Mouse (Mus musculus) thymus, postnatal 14 days (tissue): ENCODE data around the gene Slc16a11.

ENCODE experiments used
- DNase-seq: peaks from one replicate; pipeline ENCODE4 v3.0.0; 2021

Slc16a11 gene

DNA sequence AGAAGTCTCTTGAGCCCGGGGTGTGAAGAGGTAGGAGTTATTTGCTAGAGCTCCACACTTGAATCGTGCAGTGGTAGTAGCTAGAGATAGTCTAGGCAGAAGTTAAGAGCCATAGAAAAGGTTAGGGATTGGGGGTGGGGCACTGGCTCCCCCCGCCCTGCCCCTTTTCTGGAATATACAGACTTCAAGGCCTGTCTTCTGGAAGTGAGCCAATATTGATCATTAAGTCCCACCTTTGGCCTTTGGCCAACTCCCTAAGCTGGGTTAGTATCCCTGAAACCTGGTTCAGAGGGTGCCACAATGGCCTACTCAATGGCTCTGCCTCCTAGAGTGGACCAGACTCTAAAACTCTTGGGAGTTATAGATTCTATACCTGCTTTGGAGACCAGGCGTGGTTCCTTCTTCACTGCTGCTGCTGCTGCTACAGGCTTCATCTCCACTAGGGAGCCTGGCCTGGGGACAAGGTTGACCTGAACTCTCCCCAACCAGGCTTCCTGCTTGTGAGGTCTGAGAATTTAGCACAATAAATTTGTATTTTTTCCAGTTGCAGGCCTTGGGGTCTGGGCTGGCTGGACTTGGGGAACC lies 15.2 kb downstream of the Slc16a11 start:
- no peak for DNase-seq

DNA sequence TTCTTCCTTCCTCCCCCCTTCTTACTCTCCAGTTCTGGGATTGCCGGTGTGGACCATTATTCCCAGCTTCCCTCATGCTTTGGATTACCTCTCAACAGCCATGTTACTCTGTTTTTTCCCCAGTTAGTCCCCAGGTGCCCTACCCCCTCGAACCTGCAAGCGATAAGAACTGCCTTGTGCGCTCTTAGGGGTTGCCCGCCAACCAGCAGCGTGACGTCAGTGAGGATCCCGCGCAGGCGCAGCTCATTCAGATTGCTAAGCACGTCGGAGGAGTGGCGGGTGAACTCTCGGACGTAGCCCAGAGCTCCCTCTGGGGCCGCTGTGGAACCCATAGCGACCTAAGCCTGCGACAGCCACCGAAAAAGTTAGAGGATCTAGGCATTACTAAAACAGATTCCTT lies 16.3 kb downstream of the Slc16a11 start:
- peak; percentile 87 for DNase-seq

DNA sequence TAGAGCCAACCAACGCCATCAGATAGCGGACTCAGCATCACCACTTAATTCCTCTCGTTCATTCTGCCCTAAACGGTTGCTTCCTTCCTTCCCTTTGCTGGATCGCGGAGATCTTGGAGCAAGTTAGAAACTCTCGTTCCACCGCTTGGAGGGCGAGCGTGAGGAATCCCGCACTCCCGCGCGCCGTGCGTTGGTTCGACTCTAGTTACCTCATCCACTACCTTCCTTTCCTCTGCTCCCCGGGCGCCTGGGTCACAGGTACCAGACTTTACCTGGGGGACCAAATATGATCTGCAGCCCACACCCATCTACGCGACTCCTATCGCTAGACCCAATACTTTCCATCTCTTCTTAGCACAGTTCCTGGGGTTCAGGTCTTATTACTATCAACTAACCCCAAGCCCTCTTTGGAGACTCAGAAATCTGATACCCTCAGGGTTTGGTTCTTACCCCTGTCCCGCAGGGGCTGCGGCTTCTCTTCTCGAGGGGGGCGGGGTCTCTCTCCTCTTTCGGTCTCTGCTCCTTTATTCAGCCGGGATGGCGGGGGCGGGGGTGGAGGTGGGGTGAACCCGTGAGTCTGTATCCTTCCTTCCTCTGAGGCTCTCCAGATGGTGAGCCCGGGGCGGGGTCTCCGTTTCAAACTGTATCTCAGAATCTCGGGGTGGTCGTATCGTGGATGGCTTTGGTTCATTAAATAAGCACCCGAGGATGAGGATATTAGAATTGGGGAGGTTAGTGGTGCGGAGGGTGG lies 16.9 kb downstream of the Slc16a11 start, which contains the start of gene Bcl6b:
Gene Bcl6b, minus strand, starts transcription at position 539 of the 751 bp plus-strand sequence.
- peak; percentile 36 for DNase-seq

DNA sequence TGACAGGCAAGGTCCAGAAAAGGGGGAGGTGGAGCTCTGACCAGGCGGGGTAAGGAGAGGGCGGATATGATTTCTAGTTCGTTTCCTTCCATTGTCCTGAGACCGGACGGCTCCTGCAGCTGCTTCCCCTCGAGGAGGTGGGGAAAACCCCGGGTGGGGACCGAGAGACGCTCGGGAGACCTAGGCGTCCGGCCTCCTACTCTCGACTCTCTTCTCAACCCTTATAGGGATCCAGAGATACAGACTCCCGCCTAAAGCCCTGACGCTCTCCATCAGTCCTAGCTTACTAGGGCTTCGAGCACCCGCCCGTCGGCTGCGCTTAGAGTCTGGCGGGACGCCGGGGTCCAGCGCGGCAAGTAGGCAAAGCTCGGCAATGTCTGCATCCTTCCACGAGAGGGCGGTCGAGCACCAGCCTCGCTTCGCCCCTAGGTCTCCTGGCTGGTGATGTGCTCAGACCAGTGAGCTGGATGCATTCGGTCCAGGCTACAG lies 17.7 kb downstream of the Slc16a11 start:
- peak; percentile 86 for DNase-seq

DNA sequence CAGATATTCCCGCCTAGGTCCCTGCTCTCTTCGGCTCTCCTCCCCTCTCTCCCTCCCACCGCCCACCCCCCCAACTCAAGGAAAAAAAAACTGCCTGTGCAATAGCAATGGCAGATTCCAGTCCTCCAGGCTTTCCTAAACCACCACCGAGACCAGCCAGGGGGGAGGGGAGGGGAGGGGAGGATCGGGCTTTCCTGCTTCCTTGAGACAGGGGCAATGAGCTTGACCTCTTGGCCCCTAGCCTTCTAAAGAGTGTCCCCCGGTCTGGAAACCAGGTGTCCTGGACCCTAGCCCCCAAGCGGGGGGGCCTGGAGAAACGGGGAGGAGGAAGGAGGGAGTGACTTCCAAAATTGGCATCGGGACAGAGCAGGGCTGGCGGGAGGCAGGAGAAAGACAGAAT lies 20.0 kb downstream of the Slc16a11 start:
- no peak for DNase-seq

DNA sequence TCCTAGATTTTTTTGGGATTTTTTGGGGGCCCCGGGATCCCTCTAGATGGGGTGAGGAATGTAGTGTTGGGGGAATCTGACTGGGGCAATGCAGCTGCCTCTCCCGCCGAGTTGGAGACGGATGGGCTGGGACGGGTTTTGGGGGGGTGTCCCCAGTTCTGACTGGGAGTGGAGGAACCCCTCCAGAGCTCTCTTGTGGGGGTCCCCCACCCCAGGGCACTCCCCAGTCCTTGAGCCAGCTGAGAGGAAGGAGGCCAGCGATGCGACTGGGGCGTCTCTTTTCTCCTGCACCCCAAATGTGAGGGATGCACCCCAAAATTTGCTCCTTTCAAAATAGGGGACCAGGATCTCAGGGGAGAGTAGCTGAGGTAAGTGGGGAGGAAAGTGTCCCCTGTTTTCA lies 20.5 kb downstream of the Slc16a11 start:
- DNase-seq, result no peak

DNA sequence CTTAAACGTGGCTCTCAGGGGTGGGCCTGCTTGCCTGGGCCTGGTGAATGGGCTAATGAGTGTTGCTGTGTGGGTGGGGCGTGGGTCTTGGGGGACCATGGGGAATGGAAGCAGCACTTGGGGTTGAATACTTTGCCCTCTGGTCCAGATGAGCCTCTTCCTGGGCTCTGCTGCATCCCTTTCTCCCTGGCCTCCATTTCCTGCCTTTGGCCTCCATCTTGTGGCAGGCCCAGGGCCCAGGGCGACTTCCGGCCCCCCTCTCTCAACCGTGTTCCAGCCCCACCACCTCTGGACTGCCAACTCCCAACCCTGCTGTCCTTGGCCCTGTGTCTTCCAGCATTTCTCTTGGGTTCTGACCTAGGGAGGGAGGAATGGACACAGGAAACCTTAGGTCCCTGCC lies 21.5 kb downstream of the Slc16a11 start:
- DNase-seq, result no peak

DNA sequence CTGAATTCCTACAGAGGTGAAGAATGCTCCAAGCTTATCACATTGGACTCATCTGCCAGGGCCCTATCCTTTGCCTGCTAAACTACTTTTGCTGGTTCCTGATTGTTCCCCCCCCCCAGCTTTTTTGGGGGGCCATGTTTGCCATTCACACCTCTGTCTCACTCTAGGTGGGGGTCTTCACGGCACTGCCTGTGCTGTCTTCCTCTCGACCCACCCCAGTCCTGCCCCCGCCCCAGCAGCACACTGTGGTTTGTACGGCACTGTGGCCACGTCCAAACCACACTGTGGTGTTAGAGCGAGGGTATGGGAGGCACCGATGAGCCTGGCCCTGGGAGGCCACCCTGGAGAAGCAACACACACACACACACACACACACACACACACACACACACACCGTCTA lies 21.9 kb downstream of the Slc16a11 start:
- DNase-seq, result no peak

DNA sequence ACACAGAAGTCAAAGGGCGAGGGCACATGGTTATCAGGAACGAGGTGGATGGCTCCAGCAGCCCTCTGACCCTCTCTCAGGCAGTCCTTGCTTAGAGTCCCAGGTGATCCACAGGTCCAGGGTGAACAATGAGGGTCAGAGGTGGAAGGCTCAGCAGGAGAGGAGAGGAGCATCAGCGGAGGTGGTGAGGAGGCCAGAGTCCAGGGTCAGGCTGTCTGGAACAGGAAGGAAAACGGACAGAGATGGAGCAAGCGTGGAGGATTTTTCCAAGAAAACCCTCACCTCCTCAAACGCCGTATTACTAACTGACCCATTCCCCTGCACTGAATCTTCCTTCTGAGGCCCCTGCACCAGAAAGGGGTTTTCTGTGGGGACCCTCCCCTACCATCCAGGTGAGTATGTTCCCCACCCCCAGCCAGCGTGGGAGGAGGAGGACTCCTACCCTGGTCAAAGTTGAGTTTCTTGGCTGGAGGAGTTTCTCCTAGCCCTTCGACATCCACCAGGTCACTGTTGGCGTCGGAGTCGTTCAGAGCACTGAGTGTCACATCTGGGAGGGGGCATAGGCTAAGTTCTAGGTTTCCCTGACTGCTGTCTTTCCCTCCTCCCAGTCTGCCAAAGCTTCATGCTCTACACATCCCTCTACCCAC lies 22.8 kb downstream of the Slc16a11 start:
- DNase-seq, result no peak

DNA sequence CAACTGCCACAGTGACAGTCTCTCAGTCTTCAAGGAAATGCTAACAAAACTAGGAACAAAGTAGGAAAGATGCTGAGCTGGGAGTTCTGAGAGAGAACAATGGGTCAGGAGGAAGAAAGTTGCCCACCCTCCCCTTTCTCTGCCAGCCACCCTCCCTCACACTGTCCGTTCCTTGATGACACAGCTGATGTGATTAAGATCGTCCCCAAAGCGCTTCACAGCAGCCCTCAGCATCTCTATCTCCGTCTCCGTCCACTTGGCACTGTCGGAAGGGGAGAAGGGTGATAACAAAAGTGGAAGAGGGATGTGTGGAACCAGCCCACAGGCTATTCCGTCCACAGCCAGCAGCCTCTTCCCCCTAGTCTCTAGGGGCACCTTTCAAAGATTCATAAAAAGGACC lies 24.2 kb downstream of the Slc16a11 start:
- DNase-seq, result no peak

DNA sequence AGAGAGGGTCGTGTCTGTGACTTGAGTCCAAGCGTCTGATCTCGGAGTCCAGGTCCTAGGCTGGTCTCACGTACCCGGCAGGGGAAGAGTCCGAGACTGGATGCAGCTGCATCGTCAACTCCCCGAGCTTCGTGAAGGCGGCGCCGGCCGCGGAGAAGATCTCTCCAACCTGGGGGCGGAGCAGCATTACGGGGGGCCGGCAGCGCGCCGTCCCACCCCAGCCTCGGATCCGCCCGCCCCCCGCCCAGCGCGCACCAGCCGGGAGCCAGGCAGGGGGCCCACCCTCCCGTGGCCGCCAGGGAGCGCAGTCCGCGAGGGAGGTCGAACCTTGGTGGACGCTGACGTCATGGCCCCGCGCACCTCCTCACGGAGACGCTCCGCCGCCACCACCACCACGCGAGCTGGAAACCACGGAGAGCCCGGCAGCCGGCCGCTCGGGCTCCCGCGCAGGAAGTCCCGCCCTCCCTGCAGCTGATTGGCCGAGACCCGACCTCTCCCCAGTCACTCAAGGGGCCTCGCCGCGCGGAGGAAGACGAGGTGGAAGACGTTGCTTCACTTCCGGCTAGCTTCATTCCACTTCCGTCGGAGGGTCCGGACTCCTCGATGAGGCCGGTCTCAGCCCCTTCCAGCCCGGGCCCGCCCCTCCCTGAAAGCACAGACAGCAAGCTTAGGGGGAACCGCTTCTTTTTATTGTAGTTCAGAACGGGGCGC lies 25.1 kb downstream of the Slc16a11 start, which contains the start of gene 0610010K14Rik:
Gene 0610010K14Rik, minus strand, starts transcription at position 458 of the 711 bp plus-strand sequence.
- peak; percentile 98 for DNase-seq

DNA sequence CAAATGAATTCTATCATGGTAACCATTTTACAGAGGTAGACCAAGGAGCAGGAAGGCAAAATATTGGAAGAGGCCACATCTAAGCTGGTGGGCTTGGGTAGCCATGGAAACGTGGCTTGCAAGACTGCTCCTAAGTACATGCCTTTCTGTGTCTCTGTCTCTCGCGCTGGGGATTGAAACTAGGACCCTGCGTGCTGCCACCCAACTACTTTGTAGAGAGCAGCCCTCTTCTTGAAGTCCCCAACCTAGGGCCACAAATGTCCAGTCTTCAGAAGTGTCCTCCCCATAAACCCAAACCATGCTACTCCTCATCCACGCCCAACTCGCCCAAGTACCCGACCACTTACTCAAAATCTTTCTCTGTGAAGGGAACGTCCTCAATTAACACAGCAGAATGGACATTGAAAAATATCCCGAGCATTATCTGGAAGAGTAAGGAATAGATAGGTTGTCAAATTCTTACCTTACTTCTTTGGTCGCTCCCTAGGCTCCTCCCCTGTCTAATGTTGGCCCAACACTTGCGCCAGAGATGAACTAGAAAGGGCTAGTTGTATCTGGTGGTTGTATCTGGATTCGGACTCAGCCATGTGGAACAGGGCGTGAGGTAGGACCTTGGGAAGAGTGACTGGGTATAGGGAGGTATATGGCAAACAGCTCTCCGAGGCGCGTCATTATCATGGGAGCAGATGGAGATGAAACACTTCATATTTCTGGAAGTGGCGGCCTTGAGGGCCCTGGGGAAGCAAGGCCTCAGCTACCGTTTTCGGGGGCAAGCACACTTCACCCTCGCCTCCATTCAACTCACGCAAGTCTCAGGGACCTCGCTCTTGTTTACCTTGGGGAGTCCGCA lies 26.3 kb downstream of the Slc16a11 start:
- DNase-seq, result no peak

DNA sequence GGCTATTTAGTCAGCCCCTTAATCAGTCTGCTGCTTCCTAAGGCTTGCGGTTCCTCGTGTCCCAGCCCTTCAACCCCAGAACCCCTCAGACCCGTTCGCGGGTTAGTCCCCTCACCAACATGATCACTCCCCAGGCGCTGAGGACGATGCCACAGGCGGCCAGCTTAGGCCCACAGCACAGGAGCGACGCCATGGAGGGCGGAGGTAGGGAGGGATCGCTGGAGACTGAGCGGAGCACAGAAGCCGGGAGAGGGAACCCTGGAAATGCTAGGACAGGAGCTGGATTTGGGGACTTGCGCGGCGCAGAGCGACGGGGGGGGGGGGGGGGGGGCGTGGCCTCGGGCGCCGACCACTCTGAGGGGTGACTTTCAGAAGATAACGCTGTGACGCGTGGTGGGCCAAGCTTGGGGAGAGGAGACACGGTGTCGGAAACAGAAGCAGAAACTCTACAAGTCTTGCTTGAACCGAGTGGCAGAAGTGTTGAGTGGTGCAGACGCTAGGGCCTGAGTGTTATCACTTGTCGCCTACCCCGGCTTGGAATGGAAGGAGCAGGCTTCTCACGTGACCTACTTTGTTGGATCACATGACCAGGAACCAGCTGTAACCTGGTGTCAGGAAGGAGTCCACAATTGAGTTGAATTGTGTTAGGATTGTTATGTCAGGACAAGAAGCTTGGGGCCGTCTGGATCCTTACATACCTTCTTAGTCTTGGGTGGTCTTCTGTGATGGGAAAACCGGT lies 27.2 kb downstream of the Slc16a11 start, which contains the start of the genes Gm21988 and Rnasek:
Gene Gm21988, minus strand, starts transcription at position 290 of the 739 bp plus-strand sequence.
Gene Rnasek, minus strand, starts transcription at position 302 of the 739 bp plus-strand sequence.
- peak; percentile 76 for DNase-seq

DNA sequence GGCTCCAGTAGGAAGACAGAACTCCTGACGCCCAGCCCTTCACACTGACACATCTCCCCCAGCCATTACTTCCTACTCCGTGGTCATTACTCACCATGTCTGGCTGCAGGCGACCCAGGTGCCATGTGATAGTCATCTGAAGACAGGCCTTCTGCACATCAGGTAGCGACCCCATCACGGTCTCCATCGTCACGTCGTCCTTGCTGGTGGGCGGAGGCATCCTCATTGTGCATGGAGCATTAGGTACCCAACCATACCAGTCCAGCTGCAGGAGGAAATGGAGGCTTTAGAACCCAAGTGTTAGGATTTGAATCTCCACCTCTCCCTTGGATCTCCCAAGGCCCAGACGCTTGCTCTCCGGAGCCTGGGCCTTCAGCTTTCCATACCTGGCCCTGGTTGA lies 30.0 kb downstream of the Slc16a11 start:
- DNase-seq, result no peak

DNA sequence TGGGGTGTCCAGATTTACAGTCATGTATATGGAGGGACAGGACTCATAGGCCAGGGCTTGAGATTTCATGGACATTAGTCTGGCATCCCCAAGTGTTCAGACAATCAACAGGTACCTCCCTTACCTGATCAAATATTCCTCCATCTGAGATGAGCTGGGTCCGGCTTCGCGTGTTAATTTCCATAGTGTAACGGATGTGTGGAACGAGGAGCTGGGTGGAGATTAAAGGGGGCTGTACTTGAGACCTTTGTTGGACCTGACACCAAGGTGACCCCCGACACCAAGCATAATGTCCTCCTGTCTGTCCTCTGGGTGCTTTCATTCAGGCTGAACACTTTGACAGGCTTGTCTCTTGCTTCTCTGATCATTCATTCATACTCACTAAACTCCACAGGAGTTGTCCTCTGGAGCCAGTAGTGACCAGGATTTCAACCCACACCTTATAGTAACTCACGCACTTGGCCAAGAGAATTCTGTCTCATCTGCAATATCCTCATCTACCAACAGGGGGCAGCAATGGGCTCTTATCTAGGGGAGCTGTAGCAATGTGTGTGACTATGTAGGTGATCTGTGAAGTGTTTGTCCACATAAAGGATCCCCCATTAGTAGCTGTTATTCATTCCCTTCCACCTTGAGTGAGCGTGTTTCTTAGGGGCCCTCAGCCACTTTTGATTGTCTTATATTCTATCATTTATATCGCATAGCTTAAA lies 34.7 kb downstream of the Slc16a11 start:
- DNase-seq, result peak; percentile 87

DNA sequence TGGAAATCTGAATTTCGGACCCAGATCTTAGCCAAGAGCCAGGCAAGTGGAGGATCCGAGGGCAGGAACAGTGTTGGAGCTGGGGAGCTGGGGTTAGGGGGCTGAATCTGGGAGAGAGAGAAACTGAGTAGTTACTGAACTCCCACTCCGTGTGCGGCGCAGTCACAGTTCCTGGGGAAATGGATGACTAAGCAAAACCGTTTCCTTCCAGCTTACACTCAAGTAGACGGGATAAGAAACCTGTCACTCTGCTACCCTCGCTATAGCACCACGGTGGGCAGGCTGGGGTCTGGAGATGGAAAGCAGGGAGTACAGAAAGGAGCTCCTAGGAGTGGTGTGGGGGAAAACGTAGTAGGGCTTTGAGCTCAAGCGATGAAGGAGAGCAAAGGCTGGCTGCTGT lies 37.6 kb downstream of the Slc16a11 start:
- no peak for DNase-seq

DNA sequence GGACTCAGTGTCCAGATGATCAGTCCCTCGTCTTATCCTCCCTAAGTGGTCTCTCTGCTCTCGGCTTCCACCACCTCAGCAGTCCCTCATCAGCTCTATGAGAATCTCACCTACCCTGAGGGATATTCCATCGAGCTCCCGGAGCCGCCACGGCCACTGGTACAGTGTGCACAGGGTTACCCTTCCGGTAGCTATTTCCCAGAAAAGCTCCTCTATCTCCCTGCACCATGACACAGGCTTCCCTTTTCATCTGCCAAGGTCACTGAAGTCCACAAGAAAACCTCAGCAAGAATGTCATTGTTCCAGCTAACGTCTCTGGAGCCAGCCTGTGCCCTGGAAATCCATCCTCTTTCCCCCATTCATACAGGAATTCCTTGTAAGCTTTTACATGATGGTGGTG lies 39.3 kb downstream of the Slc16a11 start:
- DNase-seq, result no peak

DNA sequence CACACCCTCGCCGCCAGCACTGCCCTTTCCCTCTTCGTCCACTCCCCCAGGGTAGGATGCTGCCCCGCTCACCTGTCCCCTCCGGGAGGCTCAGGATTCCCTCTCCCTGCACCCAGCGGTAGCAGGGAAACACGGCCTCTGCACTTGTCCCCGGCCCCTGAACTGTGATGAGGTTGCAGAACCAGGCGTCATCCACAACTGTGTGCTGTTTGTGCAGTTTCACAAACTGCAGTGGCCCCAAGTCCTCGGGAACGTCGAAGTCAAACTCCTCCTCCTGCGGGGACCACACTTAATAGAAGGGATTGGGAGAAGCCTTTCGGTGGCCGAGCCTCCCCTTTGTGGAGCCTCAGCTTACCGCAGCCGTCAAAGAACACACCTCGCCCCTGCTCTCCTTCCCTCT lies 41.8 kb downstream of the Slc16a11 start:
- DNase-seq, result no peak

DNA sequence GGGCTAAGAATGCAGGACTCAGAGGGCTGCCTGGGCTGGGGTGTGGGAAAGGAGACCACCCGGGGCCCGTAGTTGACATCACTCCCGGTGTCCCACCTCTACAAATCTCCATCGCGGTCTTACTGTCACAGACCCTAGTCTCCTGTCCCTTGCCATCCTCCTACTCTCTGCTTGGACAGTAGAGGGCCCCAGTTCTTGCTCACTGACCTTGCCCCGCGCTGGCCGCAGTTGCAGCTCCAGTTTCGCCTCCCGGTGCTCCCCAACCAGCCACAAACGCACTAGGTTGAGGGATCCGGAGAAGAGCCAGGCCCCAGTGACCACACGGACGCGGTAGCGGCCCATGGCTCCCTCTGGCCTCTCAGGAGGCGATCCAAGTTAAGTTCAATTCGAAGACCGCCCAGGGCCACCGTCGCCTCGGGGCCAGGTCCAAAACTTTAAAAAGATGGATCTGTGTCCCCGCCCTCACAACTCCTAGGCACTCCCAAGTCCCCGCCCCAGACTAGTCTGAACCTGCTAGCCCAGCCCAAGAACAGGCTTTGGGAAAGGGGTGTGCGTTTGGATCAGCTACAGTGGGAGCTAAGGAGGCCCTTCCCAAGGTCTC lies 42.5 kb downstream of the Slc16a11 start, which contains the start of gene Alox12:
Gene Alox12, minus strand, starts transcription at position 423 of the 601 bp plus-strand sequence.
- no peak for DNase-seq

DNA sequence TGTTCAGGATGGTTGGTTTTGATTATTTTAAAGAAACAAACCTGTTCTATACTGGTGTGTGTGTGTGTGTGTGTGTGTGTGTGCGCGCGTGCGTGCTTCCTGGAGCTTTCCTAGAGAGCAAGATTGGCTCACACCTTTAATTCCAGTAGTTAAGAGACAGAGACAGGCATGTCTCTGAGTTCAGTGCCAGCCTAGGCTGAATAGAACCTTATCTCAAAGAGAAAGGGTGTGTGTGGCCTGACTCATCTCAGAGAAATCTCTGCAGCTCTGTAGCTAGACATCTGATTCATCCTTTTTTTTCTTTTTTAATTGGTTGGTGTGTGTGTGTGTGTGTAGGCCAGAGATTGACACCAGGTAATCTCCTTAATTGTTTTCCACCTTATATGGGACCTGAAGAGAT lies 46.5 kb downstream of the Slc16a11 start:
- DNase-seq, result no peak
